Mouse (Mus musculus) MEL (cell line): Measurements from ENCODE around the gene Id1.

Source experiments
- BHLHE40 ChIP-seq: IDR thresholded peaks from 2 replicates; pipeline ENCODE4 v1.6.1; 2012; ENCODE audit warnings: low read depth, mild to moderate bottlenecking, inconsistent platforms, low read length, improper control_type of control experiment, borderline replicate concordance
- CTCF ChIP-seq, 3 experiments: IDR thresholded peaks in 2 of 3; conservative IDR thresholded peaks in 1 of 3; 2 replicates each; pipeline ENCODE4 v1.5.1; 2011 to 2012; ENCODE audit warnings: low read length in 3 of 3, low read depth in 2 of 3, mild to moderate bottlenecking in 2 of 3, improper control_type of control experiment in 1 of 3, inconsistent platforms in 1 of 3, mixed read lengths in 1 of 3, moderate library complexity in 1 of 3; ENCODE audit not compliant: control insufficient read depth in 1 of 3, insufficient read depth in 1 of 3, poor library complexity in 1 of 3, severe bottlenecking in 1 of 3
- E2F4 ChIP-seq: IDR thresholded peaks from 2 replicates; pipeline ENCODE4 v1.6.1; 2011; ENCODE audit warnings: low read depth, low read length, improper control_type of control experiment, borderline replicate concordance
- ELF1 ChIP-seq: IDR thresholded peaks from 2 replicates; pipeline ENCODE4 v1.6.1; 2014; ENCODE audit warnings: low read depth, mild to moderate bottlenecking, inconsistent platforms, low read length, improper control_type of control experiment, moderate library complexity
- EP300 ChIP-seq, 2 experiments: IDR thresholded peaks; 2 replicates each; pipeline ENCODE4 v1.6.1; 2011; ENCODE audit warnings: improper control_type of control experiment in 2 of 2, low read length in 2 of 2, low read depth in 1 of 2, mild to moderate bottlenecking in 1 of 2
- ETS1 ChIP-seq: IDR thresholded peaks from 2 replicates; pipeline ENCODE4 v1.6.1; 2012; ENCODE audit warnings: low read depth, mild to moderate bottlenecking, inconsistent platforms, low read length, improper control_type of control experiment, moderate library complexity
- KAT2A ChIP-seq: conservative IDR thresholded peaks from 2 replicates; pipeline ENCODE4 v1.6.1; 2012; ENCODE audit warnings: low read depth, low read length, improper control_type of control experiment, inconsistent platforms
- POLR2A ChIP-seq, 2 experiments: IDR thresholded peaks; 2 replicates each; pipeline ENCODE4 v1.6.1; 2011 to 2012; ENCODE audit warnings: low read length in 2 of 2, mild to moderate bottlenecking in 2 of 2, control low read depth in 1 of 2, improper control_type of control experiment in 1 of 2, low read depth in 1 of 2, moderate library complexity in 1 of 2; ENCODE audit not compliant: control insufficient read depth in 1 of 2, insufficient read depth in 1 of 2, poor library complexity in 1 of 2
- SIN3A ChIP-seq: IDR thresholded peaks from 2 replicates; pipeline ENCODE4 v1.6.1; 2012; ENCODE audit warnings: low read length, improper control_type of control experiment, inconsistent platforms
- SMC3 ChIP-seq: IDR thresholded peaks from 2 replicates; pipeline ENCODE4 v1.6.1; 2011; ENCODE audit warnings: low read depth, low read length, improper control_type of control experiment
- USF1 ChIP-seq: IDR thresholded peaks from 2 replicates; pipeline ENCODE4 v1.6.1; 2014; ENCODE audit warnings: low read depth, mild to moderate bottlenecking, inconsistent platforms, low read length, improper control_type of control experiment, moderate library complexity
- USF2 ChIP-seq, 2 experiments: IDR thresholded peaks; 2 replicates each; pipeline ENCODE4 v1.6.1; 2011 to 2012; ENCODE audit warnings: improper control_type of control experiment in 2 of 2, low read length in 2 of 2, borderline replicate concordance in 1 of 2, inconsistent platforms in 1 of 2, low read depth in 1 of 2, mild to moderate bottlenecking in 1 of 2; ENCODE audit not compliant: insufficient read depth in 1 of 2
- ZC3H11A ChIP-seq: IDR thresholded peaks from 2 replicates; pipeline ENCODE4 v1.6.1; 2012; ENCODE audit warnings: low read depth, mild to moderate bottlenecking, inconsistent platforms, low read length, improper control_type of control experiment

GRCm38 (mm10) chr2:152741153-152742041 lies 5.3 kb downstream of the Id1 start:
- TF ChIP-seq POLR2A (IDR thresholded peaks at IDR 0.05; ENCODE audit: control insufficient read depth in 1 of 2, insufficient read depth in 1 of 2, low read depth in 1 of 2, low read length in 2 of 2, poor library complexity in 1 of 2): peak in 1 of 2 experiments; percentile 45; a peak in 2 of 4 replicates
- no peak for TF ChIP-seq CTCF (IDR thresholded peaks at IDR 0.05 in 2 of 3, conservative IDR thresholded peaks at IDR 0.05 in 1 of 3; ENCODE audit: control insufficient read depth in 1 of 3, insufficient read depth in 1 of 3, low read depth in 2 of 3, low read length in 3 of 3, poor library complexity in 1 of 3, severe bottlenecking in 1 of 3)
- peak; percentile 65; the same call in 1 of the 2 replicates for TF ChIP-seq ELF1
- TF ChIP-seq USF2 (IDR thresholded peaks at IDR 0.05; ENCODE audit: borderline replicate concordance in 1 of 2, insufficient read depth in 1 of 2, low read depth in 1 of 2, low read length in 2 of 2): no peak
- TF ChIP-seq ETS1: peak; percentile 78
- no peak for TF ChIP-seq USF1
- peak; percentile 85 for TF ChIP-seq SIN3A
- peak; percentile 78 to 91 for TF ChIP-seq EP300 (IDR thresholded peaks at IDR 0.05; ENCODE audit: low read depth in 1 of 2, low read length in 2 of 2)
- no peak for TF ChIP-seq E2F4
- no peak for TF ChIP-seq KAT2A
- TF ChIP-seq SMC3: no peak
- TF ChIP-seq ZC3H11A: no peak
- peak; percentile 4; the same call in 1 of the 2 replicates for TF ChIP-seq BHLHE40
